Mouse (Mus musculus) CD4-positive, CD25-positive, alpha-beta regulatory T cell, adult 2 months (primary cell): ENCODE data around the gene Fam43b.

ENCODE experiments used
- DNase-seq: peaks from one replicate; pipeline ENCODE4 v3.0.0-alpha.2; 2012; ENCODE audit warnings: low read depth, low spot score

The Fam43b gene

DNA sequence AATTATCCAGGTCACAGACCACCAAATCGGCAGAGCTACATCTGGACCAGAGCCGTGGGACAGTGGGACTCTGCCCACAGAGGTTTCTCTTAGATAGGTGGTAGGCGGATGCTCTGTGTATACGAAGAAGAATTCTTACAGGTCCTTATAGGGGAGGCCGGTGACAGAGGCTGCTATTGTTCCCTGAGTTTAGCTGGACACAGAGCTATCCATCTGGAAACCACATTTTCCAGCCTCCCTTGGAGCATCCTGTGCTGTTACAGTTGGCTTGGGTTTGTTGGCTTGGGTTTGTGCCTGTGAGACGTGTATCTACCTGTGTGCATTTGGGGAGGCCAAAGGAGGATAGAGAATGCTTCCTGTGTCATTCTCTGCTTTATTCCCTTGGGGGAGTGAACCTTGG is 43.6 kb downstream of the Fam43b start:
- no peak for DNase-seq

- DNase-seq, result no peak
Observed at GRCm38 (mm10) chr4:138351821-138352220, 44.5 kb downstream of the Fam43b start.

- no peak for DNase-seq
Observed at GRCm38 (mm10) chr4:138348716-138349115, 47.6 kb downstream of the Fam43b start.

DNA sequence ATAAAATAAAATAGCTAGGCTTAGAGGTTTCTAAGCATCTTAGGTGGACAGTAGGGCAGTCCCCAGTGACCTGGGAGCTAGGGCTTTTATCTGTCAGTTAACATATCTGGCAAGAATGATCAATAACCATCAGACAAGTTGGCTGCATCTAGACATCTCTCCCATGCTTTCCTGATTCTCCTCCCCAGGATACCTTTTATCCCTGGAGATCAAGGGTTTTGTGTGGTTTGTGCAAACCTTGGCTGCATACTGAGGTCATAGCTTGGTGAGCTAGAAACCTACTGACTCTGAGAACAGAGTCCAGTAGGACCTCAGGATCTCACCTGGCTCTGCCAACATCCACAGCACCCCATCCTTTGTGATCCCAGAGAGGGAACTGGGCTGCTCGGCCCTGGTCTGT is 49.0 kb downstream of the Fam43b start:
- DNase-seq, result no peak

DNA sequence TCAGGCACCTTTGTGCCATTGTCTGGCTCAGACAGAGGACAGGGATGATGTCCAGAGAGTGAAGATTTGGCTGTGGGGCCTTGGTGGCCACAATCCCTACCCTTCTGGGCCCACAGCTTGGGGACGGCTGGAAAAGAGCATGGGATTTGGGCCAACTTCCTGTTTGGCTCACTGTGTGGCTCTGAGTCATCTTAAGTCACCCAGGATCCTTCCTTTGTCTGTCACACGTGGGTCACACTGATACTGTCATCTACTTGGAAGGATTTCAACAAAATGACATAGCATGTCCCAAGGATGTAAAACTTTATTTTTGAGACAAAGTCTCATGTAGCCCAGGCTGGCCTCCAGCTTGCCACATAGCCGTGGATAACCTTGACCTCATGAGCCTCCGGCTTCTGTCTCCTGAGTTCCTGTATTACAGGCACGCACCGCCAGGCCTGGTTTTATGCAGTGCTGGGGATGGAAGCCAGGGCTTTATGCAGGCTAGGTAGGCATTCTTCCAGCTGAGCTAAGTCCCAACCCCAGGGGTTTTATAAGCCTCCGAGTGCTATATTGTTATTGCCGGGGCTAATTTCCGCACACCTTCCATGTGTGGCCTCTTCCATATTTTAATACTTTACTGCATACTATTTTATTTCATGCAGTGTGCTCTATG is 51.3 kb downstream of the Fam43b start:
- no peak for DNase-seq
